Mouse (Mus musculus) layer of hippocampus, postnatal 10 days (tissue): ENCODE data around the gene Dscaml1. TPM values are rescaled to one million over a fixed set of nuclear protein-coding genes. Genes with fewer than 3 reads are reported as not detected.

Source experiments
- DNase-seq, 2 experiments: peaks; one replicate each; pipeline ENCODE4 v3.0.0; 2021; ENCODE audit warnings: low spot score in 2 of 2
- total RNA-seq, 2 experiments: library from RNA; stranded (reverse); gene quantifications; 2 replicates each; pipeline ENCODE4 v1.2.3; 2021

The Dscaml1 gene
- total RNA-seq, 2 experiments from 2014 or later = 67.0 to 72.6 TPM

DNA sequence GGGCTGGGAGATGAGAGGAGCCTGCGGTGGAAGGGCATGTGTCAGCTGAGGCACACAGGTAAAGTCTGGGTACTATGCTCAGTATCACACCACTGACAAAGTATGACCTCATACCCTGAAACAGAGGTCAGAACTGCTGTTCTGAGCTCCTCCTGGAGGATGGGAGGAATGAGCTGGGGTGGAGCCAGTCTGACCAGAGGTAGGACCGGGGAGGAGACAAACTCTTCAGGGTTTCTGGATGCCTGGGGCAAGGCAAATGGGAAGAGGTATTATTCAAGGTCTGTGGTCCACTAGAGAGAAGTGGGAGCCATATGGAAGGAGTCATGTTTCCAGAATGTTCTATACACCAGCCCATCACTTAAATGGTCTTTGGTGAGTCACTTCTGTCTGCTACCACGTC is 15.3 kb upstream of the Dscaml1 start:
- no peak for DNase-seq

DNA sequence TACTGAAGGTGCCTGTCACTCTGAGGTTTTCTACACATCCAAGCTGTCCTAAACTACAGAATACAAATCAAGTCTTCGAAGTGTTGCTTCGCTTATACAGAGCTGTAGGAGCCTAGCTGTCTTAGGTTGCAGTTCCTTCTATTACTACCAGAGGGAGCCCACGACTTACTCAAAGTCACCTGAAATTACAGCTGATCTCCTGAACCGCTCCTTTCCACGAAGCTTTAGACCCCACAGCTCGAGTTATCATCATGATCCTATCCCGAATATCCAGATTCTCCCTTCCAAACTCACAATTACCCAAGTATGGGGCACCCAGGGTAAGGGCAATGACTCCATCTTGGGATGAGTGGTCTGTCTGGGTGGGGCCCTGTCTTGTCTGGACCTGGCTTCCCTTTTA is 14.6 kb upstream of the Dscaml1 start:
- DNase-seq = peak; percentile 38 to 57

DNA sequence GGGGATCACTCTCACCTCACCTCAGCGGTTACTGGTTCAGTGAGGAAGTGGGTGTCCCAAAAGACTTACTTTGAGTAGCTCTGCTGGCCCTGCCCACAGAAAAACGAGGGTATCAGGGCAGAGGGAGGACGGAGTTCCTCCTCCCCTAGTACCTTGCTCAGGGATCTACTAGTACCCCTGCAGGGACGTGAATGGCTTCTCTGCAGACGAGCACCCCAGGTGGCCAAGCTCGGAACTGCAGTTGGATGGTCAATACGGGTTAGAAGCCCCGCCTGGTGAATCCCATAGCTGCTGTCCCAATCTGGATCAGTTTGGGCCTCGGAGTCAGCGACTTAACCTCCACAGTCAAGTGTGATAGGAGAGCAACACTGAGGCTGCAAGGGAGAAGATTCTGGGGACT is 14.1 kb upstream of the Dscaml1 start:
- DNase-seq = peak; percentile 97 to 98

DNA sequence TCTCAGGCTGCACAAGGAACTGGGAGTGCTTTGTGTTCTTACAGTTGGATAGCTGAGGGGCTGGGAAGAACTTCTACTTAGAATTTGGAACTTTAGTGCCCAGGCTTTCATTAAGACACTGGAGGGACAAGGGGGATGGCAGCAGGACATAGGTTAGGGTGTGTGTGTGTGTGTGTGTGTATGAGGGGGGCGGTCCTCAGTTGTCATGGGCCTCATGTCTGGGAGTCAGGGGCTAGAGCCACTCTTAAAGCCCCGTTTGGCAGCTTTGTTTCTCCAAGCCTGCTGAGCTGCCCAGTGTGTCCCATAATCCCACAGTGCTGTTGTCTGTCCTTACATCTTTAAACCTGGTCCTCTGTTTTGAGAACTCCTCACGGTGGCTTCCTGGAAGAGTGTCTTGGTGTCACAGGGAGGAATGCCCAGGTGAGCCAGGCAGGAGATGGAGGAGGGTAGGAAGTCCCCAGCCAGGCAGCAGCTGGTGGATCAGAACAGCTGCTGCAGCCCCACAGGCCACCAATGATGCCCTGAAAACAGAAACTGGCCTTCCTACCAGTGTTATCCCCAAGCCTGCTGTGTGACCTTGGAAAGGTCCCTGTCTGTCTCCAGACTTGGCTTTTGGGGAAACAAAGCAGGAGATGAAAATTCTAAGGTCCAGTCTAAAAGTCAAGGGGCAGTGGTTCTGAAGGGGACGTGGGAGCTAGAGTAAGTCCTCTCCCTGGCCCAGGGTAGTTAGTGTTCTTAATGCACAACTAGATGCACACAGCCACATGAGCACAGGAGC is 13.5 kb upstream of the Dscaml1 start:
- no peak for DNase-seq

DNA sequence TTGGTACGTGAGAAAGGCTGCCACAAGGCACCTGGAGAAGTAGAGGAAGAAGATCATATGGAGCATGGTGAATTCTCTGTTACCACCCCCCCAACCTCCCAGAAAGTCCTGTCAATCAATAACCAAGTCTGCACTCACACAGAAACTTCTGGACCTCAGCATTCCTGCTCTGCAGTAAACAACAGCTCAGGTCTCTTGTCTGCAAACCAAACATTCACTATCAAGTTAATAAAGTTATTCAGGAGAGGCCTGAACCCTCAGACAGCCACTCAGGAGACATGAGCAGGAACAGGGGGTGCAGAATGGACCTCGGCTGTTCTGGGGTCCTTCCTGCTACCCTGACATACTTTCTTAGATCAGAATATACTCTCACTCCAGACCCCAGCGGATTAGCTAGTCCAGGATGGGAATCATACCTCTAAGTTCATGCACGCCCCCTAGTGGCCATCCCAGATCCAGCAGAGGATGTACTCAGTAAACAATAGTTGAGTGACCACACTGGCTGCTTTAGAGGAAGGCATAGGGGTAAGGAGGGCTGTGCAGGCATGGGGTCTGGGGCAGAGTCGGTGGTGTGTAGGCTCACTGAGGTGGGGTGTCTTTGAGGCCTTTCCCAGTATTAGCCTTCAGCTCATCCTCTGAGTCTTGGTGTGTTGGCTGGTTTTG is 12.8 kb upstream of the Dscaml1 start:
- peak; percentile 57 to 65 for DNase-seq

DNA sequence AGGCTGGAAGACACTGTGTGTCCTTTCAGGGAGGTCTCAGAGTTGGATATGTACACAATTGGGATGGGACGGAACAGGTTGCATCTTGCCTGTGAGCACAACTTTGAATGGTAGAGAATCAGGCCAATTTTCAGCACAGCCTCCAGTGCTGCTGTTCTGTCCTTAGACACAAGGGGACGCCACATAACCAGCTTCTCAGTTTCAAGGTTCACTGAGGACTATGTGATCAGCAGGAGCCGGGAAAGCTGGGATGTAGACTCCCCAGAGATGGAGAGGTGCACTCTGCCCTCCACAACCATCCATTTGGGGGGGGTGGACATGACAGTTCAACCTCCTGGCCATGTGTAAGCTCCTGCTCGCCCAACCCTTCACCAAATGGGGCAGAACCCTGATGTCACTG is 10.5 kb upstream of the Dscaml1 start:
- peak; percentile 88 to 91 for DNase-seq

DNA sequence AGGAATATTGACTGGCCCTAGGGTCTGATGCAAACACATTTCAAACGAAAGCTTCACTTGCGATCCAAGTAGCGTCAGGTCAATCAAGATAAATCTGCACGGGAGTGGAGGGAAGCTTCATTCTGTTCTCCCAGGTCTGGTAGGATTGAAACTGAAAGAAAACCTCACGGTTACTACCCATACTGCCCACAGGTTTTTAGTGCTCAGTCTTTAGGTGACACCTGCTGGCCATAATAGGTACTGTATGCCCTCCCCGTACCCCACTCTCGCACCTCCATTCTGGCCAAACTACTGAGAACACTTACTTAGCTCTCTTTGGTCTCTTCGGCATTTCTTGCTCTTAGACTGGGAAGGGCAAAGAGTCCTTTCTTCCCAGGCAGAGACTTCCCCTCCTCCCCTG is 9.2 kb upstream of the Dscaml1 start:
- peak; percentile 65 to 73 for DNase-seq

DNA sequence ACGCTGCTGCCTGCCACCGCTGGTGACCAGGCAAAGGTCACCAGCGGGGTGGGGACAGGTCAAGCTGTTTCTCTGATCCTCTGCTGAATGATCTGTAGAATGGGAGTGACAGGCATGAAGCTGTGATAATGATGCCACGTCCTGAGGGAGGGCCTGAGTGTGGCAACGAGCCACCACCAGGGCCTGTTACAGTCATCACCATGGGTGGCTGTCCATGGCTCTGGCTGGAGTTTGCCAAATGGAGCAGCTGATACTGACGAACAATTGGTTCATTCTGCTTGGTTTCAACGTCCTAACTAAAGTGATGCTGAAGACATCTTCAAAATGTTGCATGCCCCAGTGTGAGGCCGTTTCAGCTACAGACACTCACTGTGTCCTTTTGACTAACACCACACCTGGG is 8.2 kb upstream of the Dscaml1 start:
- no peak for DNase-seq

DNA sequence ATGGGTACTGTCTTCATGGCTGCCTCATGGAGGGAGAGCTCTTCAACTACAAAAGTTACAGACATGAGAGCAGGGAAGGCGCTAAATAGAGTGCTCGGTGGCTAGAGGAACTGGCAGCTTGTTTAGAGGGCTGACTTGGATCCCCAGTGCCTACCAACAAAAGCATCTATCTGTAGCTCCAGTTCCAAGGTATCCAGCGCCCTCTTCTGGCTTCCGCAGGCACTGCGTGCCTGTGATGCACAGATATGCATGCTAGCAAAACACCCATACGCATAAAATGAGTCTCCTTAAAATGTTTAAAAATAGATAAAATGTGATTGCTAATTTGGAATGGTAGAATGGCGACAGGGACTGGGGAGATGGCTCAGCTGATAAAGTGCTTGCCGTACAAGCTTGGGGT is 5.2 kb upstream of the Dscaml1 start:
- peak; percentile 45 to 55 for DNase-seq

DNA sequence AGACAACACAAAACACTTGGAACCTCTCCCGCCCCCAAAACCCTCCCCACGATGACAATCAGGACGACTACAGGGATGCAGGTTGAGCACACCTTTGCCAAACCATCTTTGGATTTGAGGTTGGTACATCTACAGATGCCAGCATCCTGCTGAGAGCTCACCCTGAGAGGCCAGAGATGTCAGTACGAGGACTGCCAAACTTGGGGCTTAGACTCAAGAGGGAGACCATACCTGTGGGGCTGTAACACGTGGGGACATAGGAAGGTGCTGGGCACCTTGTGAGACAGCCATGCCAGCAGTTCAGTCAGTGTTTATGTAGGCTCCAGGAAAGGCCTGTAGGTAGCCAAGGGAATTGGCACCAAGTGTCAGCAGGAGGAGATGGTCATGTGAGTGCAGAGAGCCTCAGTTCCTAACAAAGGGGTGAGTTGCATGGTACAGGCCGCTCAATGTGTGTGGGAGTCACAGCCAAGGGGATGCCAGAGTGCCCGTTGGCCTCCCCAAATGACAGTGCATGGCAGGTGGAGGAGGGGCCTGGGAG is 3.6 kb upstream of the Dscaml1 start:
- DNase-seq = no peak

DNA sequence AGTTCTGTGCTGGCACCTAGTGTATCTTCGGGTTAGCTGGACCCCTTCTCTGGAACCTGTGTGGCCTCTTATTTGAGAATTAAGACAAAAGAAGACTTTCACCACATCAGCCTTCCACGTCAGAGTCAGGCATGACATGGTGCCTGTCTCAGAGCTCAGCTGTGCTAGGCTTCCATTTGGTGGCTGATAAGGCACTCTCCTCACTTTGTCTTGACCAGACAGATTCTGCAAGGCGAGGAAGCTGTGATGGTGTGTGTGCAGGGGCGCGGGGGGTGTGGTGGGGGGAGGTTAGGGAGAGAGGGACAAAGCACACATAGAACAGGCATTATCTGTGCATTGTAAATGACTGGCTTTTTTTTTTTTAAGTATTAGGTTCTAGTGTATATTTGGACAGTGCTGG is 3.0 kb downstream of the Dscaml1 start:
- DNase-seq = no peak

DNA sequence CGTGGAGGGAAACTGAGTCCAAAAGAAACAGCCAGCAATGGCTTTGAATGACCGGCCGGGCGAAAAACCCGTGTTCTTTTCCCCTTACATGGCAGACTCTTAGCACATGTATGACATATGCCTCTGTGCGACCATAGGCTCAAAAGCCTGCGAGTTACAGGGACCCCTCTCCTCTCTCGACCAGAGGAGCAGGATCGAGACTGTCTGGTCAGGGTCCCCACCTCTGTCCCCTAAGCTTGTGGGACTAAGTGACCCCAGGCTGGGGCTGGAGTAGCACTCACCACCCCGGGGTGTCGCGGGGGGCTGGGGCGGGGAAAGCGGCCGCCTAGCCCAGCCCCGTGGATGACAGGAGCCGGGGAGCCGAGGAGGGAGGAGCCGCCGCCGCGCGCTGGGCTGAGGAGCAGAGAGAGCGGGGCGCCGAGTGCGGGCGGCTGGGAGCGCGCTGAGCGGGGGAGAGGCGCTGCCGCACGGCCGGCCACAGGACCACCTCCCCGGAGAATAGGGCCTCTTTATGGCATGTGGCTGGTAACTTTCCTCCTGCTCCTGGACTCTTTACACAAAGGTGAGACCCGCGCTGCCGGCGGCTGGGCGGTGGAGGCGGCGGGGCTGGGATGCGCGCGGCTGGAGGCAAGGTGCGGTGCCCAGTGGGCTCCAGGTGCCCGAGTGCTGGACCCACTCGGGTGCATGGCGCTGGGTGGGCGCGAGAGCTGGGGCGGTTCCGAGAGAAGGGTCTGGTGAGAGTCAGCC is 3.7 kb downstream of the Dscaml1 start:
- DNase-seq = peak; percentile 64 to 77

DNA sequence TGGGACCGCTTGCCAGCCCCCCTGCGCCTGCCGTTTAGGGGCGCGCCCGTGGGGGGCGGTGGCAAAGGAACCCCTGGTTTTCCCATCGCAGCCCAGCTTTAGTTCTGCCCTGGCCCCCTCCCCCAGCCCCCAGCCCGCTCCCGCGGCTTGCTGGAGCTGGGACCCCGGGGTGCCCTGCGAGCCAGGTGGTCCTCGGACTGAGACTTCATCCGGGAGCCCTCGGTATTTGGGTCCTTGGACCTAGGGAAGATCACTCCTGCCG is 4.2 kb downstream of the Dscaml1 start:
- peak in 1 of 2 experiments; percentile 47 for DNase-seq

DNA sequence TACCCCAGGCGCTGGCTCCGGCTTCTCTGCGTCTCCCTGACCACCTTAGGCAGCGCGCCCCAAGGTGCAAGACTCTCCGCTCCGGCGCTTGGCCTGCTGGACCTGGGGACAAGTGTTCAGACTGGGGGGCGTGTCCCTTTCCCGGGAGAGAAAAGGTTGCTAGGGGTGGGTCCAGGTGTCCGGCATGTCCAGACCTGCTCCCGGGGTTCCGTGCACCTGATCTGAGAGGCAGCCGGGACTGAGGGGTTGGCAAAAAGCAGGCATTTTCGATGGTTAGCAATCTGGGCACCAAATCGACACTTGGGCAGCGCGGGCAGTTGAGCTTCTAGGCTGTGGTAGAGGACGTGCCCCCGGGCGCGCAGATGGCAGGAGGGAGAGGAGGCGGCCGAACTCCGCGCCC is 4.7 kb downstream of the Dscaml1 start:
- peak in 1 of 2 experiments; percentile 30 for DNase-seq

DNA sequence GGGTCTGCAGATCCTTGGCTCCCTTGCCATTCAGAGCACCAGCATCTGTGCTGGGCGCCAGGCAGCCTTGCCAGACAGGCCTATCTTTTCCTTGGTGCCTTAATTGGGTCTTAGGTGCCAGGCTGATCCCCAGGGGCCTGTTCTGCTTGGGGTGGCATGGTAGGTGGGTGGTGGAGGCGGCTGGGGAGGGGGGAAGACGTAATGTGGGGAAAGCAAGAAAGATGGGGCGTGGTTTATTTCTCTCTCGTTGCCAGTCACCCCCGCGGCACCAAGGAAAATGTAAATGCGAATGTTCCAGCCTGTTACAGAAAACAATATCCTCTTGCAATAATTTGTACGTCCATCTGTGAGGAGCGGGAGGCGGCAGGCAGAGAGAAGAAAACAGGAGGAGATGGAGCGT is 6.2 kb downstream of the Dscaml1 start:
- peak; percentile 47 to 56 for DNase-seq

DNA sequence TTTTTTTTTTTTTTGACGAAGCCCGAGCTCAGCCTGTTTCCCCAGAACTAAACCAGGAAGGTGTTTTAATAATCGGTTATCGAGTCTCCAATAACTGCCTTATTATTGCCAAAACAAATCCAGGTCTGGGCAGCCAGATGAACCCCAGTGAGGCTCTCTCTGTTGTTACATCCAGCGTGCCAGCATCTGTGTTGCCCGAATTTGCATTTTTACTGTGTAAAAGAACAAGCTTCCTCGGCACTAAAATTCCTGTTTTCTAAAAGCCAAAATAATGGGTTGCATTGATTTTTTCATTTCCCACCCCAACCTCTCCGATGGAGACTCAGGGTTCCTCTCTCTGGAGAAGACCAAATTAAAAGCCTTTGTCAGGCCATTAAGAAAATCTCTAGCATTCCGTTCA is 6.7 kb downstream of the Dscaml1 start:
- DNase-seq = no peak

DNA sequence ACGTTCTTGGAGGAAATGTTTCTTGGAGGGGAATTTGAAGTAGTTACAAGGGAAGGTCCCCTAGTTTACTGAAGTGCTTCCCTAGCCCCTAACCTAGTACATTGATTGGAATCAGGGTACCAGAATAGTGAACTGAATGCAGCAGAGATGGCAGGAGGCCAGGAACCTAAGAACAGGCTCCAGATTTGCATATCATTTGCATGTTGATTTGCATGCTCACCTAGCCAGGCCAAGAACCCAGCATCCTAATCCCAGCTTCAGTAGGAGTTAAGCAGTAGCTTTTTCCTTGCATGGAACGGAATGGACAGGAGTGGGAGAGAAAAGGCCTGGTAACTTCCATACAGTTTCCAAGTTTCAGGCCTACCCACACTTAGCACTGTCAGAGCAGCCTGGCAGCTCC is 7.7 kb downstream of the Dscaml1 start:
- peak; percentile 36 to 53 for DNase-seq

DNA sequence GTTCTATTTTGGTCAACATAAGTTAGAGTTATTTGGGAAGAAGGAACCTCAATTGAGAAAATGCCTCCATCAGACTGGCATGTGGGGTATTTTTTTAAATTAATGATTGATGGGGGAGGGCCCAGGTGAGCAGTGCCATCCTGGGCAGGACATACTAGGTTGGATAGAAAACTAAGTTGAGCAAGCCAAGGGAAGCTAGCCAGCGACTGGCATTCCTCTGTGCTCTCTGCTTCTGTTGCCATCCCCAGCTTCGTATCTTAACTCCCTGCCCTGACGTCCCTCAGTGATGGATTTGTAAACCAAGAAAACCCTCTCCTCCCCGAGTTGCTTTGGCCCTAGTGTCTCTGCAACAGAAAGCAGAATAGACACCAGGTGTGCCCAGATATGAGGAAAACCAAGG is 12.6 kb downstream of the Dscaml1 start:
- no peak for DNase-seq

DNA sequence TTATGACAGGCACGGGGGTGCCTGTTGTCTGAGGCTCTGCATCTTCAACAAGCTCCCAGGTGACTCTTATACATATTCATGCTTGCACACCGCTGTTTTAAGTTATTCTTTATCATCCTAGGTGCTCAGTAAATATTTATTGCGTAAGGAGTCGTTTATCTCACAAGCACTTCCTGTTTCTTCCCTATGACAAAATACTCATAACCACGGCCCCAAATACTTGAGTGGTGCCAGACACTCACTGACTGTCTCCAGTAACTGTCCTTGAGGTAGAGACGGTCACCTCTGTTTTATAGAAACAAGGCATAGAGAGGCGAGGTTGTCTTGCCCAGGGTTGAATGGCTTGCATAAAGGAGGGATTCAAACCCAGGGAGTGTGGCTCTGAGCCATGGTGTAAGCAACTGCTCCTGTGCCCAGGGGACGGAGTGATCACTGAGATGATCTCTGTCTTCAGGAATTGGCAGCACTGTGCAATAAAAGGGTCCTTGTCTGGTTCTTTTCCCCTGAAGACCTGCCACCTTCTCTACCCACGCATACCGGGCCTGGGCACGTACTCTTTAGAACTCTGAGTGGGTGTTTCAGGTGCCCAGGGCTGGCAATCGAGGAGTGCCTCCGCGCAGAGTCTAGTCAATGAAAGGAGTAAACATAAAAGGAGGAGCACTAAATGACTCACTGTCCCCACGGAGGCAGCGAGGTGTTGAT is 13.8 kb downstream of the Dscaml1 start:
- DNase-seq = no peak

DNA sequence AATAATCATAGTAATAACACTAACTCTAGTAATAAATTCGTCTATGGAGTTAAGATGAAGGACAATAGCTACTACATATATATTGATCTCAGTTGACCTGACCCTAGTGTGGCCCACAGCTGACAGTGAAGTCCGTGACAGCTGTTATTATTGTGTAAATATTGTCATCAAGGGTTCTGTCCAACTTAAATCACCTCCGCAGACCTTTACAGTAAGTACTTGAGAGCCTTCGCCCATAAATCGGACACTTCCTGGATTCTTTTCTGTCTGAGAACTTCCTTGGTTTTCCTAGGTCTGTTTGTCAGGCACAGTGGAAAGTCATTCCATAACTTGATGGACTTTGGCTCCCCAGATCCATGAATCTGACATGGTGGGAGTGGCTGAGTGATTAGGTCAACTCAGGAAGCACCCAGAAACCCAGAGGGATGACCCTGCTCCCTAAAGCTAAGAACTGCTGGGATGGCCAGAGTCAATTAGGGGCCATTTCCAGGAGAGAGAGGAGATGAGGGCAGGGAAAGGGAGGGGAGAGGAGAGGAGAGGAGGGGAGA is 17.9 kb downstream of the Dscaml1 start:
- no peak for DNase-seq

DNA sequence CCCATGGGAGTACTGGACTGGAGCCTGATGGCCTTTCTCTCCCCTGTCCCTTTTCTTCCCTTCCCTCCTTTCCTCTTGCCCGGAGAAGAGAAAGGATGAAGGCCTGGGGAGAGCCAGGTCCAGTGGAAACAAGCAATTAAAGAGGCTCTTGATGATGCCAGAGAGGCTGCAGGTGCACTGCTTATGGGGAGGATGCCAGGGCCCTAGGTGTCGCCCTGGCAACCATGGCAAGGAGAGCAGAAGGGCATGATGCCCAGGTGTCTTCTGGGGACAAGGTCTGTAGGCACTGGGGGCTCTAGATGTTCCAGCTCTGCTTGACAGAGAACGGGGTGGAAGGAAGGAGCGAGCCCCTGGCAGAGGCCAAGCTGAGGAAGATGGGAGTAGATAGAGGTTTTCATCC is 23.2 kb downstream of the Dscaml1 start:
- DNase-seq = no peak
